Mouse (Mus musculus) midbrain, embryonic 10.5 days (tissue): Measurements from ENCODE around the gene Higd1c. TPM values are rescaled to one million over a fixed set of nuclear protein-coding genes. Genes with fewer than 3 reads are reported as not detected.

Experiments
- polyA plus RNA-seq: library from polyadenylated mRNA; unstranded; fragments of >200 nt; fragmentation: Nextera tagmentation; extraction: Ambion mirVana; gene quantifications from 2 replicates; pipeline ENCODE4 v1.2.1, GENCODE M21; 2016

The Higd1c gene
- polyA plus RNA-seq, 1 experiment from 2014 or later: not detected

Other genes starting within 250 kb of the Higd1c start
- gene Atf1, start 136.7 kb upstream of the Higd1c start, polyA plus RNA-seq: 33.6 and 33.7 TPM in 2 replicates
- gene Tmprss12, start 83.7 kb upstream of the Higd1c start, polyA plus RNA-seq: not detected in 2 replicates
- gene Mettl7a1, start 60.4 kb upstream of the Higd1c start, polyA plus RNA-seq: 4.9 and 5.8 TPM in 2 replicates
- gene Mettl7a3, start 29.6 kb upstream of the Higd1c start, polyA plus RNA-seq: not detected in 2 replicates
- gene Methig1, start 11.4 kb upstream of the Higd1c start, polyA plus RNA-seq: not detected in 2 replicates
- not detected in 2 replicates for gene Mettl7a2, start 11.3 kb upstream of the Higd1c start, polyA plus RNA-seq
- gene Gm5475, start 57.6 kb downstream of the Higd1c start, polyA plus RNA-seq: 0.04 TPM in 1 of 2 replicates, not detected in the other
- gene Slc11a2, start 60.5 kb downstream of the Higd1c start, polyA plus RNA-seq: 26.3 and 26.7 TPM in 2 replicates
- 44.1 and 47.3 TPM in 2 replicates for gene Letmd1, start 104.5 kb downstream of the Higd1c start, polyA plus RNA-seq
- 16.7 and 22.0 TPM in 2 replicates for gene Csrnp2, start 130.9 kb downstream of the Higd1c start, polyA plus RNA-seq
- gene Tfcp2, start 187.5 kb downstream of the Higd1c start, polyA plus RNA-seq: 34.5 and 39.5 TPM in 2 replicates
- gene Pou6f1, start 235.4 kb downstream of the Higd1c start, polyA plus RNA-seq: 4.7 and 10.0 TPM in 2 replicates